Mouse (Mus musculus) C2C12 (cell line): ENCODE data around the gene Drap1. TPM values are rescaled to one million over a fixed set of nuclear protein-coding genes. Genes with fewer than 3 reads are reported as not detected.
A peak's percentile ranks its signal among the peaks of the same experiment; 100 is the strongest.

Source experiments
- H3K27me3 ChIP-seq: one replicate; pipeline ENCODE4 v1.6.1; 2011; ENCODE audit not compliant: control insufficient read depth, insufficient read depth, insufficient read length
- H3K36me3 ChIP-seq: one replicate; pipeline ENCODE4 v1.6.1; 2011; ENCODE audit not compliant: control insufficient read depth, insufficient read depth
- H3K4me3 ChIP-seq: one replicate; pipeline ENCODE4 v1.5.1; 2011; ENCODE audit warnings: mild to moderate bottlenecking, control low read depth; ENCODE audit not compliant: poor library complexity, insufficient read depth, severe bottlenecking
- H3K79me2 ChIP-seq: one replicate; pipeline ENCODE4 v1.6.1; 2011; ENCODE audit not compliant: control insufficient read depth, insufficient read depth
- H3K79me3 ChIP-seq: one replicate; pipeline ENCODE4 v1.6.1; 2011; ENCODE audit warnings: low read depth, control low read depth
- H3ac ChIP-seq: one replicate; pipeline ENCODE3; 2011; ENCODE audit warnings: low read depth; ENCODE audit not compliant: control insufficient read depth, insufficient read length
- CEBPB ChIP-seq: IDR thresholded peaks from one replicate; pipeline ENCODE4 v1.6.1; 2011; ENCODE audit warnings: low read depth, mild to moderate bottlenecking, control low read depth, moderate library complexity
- CTCF ChIP-seq: IDR thresholded peaks from one replicate; pipeline ENCODE4 v1.5.1; 2011; ENCODE audit not compliant: control insufficient read depth, insufficient read depth, insufficient read length
- FOSL1 ChIP-seq: IDR thresholded peaks from one replicate; pipeline ENCODE4 v1.8.0; 2011; ENCODE audit warnings: mild to moderate bottlenecking, low read length; ENCODE audit not compliant: poor library complexity, insufficient read depth, severe bottlenecking
- MAX ChIP-seq: IDR thresholded peaks from one replicate; pipeline ENCODE4 v1.6.1; 2011; ENCODE audit warnings: mild to moderate bottlenecking, control low read depth
- MYOD1 ChIP-seq: IDR thresholded peaks from one replicate; pipeline ENCODE4 v1.6.1; 2011; ENCODE audit warnings: low read depth; ENCODE audit not compliant: control insufficient read depth, insufficient read length
- MYOG ChIP-seq: IDR thresholded peaks from one replicate; pipeline ENCODE4 v1.6.1; 2011; ENCODE audit not compliant: control insufficient read depth, insufficient read length; ENCODE audit errors: extremely low read depth
- USF1 ChIP-seq: IDR thresholded peaks from one replicate; pipeline ENCODE4 v1.6.1; 2011; ENCODE audit warnings: low read depth, mild to moderate bottlenecking, control low read depth, moderate library complexity
- polyA plus RNA-seq: library from polyadenylated mRNA; unstranded; fragments of >200 nt; fragmentation: generic; extraction: Trizol; gene quantifications from one replicate; pipeline ENCODE4 v1.2.1, GENCODE M21; 2012; ENCODE audit warnings: missing spikeins

Gene Drap1
- polyA plus RNA-seq, 1 experiment: 428 TPM

DNA sequence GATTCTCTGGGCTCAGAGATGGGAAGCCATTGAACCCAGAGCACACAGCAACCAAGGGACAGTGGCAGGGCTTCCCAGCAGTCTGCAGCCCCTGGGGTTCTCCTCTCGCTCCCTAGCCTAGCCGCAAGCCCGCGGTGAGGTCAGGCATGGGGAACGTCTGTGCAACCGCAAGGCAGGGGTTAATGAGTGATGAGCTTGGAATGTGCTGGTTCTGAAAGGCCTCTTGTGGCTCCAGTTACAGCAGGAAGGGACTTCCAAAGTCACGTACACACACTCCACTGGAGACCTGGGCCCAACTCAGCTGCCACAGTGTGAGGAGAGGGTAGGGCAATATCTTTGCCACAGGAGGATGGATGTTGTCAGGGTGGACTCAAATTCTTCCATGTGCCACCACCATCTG is 20.2 kb upstream of the Drap1 start:
- H3K27me3 ChIP-seq: no peaks in the 10 kb centered on the region
- peaks cover 9% of the 10 kb centered on the region for H3K36me3 ChIP-seq
- H3K4me3 ChIP-seq: no peak overlapping the region

GRCm38 (mm10) chr19:5444371-5444908 is 19.7 kb upstream of the Drap1 start:
- TF ChIP-seq CEBPB: peak; percentile 98
- no peak for TF ChIP-seq MYOG
- peak; percentile 26 for TF ChIP-seq MAX
- peak; percentile 92 for TF ChIP-seq USF1
- TF ChIP-seq FOSL1: no peak
- peaks cover 31% of the 10 kb centered on the region for H3K79me2 ChIP-seq
- H3K36me3 ChIP-seq: peaks cover 4% of the 10 kb centered on the region
- peak overlapping the region; percentile 1 for H3ac ChIP-seq
- no peaks in the 10 kb centered on the region for H3K27me3 ChIP-seq
- H3K79me3 ChIP-seq: peaks cover 15% of the 10 kb centered on the region
- H3K4me3 ChIP-seq: no peak overlapping the region

More for the DNA sequence above, 20.2 kb upstream of the Drap1 start:
- H3K79me3 ChIP-seq: peaks cover 20% of the 10 kb centered on the region
- TF ChIP-seq MYOD1: peak; percentile 63
- no peak for TF ChIP-seq CEBPB
- no peak for TF ChIP-seq MYOG
- peak; percentile 61 for TF ChIP-seq MAX
- no peak for TF ChIP-seq CTCF
- no peak for TF ChIP-seq USF1
- TF ChIP-seq FOSL1: peak; percentile 40
- peaks cover 36% of the 10 kb centered on the region for H3K79me2 ChIP-seq
- peak overlapping the region; percentile 1 for H3ac ChIP-seq

DNA sequence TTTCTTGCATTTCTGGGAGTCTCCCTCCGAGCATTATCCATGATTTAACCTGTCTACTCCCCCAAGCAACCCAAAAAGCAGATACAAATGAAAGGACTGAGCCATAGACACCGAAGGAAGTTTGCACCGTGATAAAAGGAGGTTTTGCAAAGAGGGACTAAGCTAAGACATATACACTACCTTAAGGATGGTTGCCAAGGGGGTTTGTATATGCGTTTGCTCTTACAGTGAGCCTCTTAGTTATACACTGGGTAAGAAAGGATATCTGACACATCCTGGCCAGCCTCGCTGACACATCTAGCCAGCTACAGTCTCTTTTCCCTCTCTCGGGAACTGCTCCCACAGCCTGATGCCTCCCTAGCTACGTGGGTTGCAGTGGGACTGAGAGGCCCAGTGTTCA is 9.2 kb upstream of the Drap1 start:
- Histone ChIP-seq H3K36me3 (no peaks in the 10 kb centered on the region), H3K79me3 (no peaks in the 10 kb centered on the region), H3K4me3 (no peak overlapping the region), H3ac (peak overlapping the region; percentile 44), H3K79me2 (no peaks in the 10 kb centered on the region), H3K27me3 (no peaks in the 10 kb centered on the region)
- no peak for TF ChIP-seq FOSL1
- TF ChIP-seq MYOG: no peak
- no peak for TF ChIP-seq USF1
- no peak for TF ChIP-seq CEBPB
- no peak for TF ChIP-seq MYOD1
- TF ChIP-seq CTCF: no peak

GRCm38 (mm10) chr19:5432992-5433852 is 8.4 kb upstream of the Drap1 start:
- Histone ChIP-seq H3K27me3 (no peaks in the 10 kb centered on the region), H3K79me2 (peaks cover 7% of the 10 kb centered on the region), H3K79me3 (no peaks in the 10 kb centered on the region), H3ac (peak overlapping the region; percentile 58), H3K4me3 (no peak overlapping the region), H3K36me3 (no peaks in the 10 kb centered on the region)
- TF ChIP-seq CEBPB (no peak), MAX (peak; percentile 24), FOSL1 (peak; percentile 83), MYOD1 (peak; percentile 4), CTCF (no peak), USF1 (no peak)

GRCm38 (mm10) chr19:5431911-5432464 is 7.2 kb upstream of the Drap1 start:
- H3K36me3 ChIP-seq: peaks cover 4% of the 10 kb centered on the region
- H3K4me3 ChIP-seq: no peak overlapping the region
- peaks cover 6% of the 10 kb centered on the region for H3K79me3 ChIP-seq
- peak overlapping the region; percentile 4 for H3ac ChIP-seq
- H3K27me3 ChIP-seq: no peaks in the 10 kb centered on the region
- TF ChIP-seq CEBPB: peak; percentile 58
- peak; percentile 18 for TF ChIP-seq MYOD1
- TF ChIP-seq MYOG: no peak
- peaks cover 19% of the 10 kb centered on the region for H3K79me2 ChIP-seq

DNA sequence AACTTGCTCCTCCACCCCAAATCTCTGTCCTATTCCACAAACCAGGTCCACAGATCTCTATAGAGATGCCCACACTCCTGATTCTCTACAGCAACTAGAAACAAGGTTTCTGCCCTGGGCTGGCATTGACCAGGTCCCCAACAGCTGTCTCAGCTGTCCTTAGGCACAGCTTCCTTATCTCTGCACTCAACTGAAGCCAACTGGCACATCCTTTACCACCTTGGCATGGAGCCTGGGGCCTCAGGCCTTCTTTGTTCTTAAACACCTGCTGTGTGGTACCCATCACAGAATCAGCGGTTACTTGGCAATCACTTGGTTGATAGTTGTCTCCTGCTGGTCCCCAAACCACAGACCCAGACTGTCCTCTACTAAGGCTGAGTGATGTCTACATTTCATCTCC is 5.6 kb upstream of the Drap1 start:
- peaks cover 35% of the 10 kb centered on the region for H3K79me2 ChIP-seq
- no peak overlapping the region for H3K4me3 ChIP-seq
- no peak overlapping the region for H3ac ChIP-seq
- H3K36me3 ChIP-seq: peaks cover 14% of the 10 kb centered on the region
- no peaks in the 10 kb centered on the region for H3K27me3 ChIP-seq
- peaks cover 22% of the 10 kb centered on the region for H3K79me3 ChIP-seq
- TF ChIP-seq MAX (no peak), CTCF (no peak), MYOD1 (peak; percentile 93)
